Mouse (Mus musculus): Measurements from ENCODE around the gene Ankrd34a. TPM values are rescaled to one million over a fixed set of nuclear protein-coding genes. Genes with fewer than 3 reads are reported as not detected.
"Not testable (repeated sequence)": the region's sequence is repeated elsewhere in the genome, so short reads cannot be mapped to it uniquely, and the experiment has no call there.

Ankrd34a gene
- total and polyA plus RNA-seq, 2 experiments from 2014 or later: 16.3 to 32.7 TPM

DNA sequence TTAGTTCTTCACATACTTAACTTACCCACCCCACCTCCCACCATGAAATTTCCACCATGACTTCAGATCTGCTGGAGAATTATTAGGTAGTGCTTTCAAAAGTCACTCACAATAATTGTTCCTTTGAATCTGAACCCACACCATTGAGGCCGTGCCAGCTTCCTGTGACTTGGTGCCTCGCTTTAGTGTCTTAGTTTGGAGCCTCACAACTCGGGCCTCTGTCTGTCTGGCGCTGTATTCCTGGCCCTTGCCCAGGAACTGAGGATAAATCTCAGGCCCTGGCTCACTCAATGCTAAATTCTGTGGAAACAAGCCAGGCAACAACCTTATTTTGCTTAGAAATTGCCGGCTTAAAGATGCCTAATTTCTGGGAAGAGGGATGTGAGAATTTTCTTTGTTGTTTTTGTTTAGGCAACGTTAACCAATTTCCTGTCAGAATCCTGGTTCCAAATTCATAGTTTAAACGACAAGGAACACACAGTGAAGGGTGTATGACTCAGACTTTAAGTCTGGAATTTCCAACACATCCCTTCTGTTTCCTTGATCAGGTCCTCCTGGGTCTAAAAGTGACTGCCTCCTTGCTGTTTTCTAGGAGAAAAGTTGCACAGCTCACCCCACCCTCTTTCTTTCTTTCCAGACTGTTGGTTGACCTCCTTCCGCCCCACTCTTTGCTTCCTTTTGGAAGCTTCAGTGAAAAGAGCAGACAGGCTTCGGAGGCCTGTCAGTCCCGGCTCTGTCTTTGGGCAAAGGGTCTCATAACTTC is 5.7 kb downstream of the Ankrd34a start:
- ATAC-seq (ENCODE audit: low FRiP score) (no peak), DNase-seq (ENCODE audit: low spot score) (peak; percentile 75)
- no peaks in the 10 kb centered on the region for H3K36me3 ChIP-seq (ENCODE audit: insufficient read depth, low read length)
- H3K27ac ChIP-seq (ENCODE audit: low read depth, low read length): peak overlapping the region; percentile 59
- peaks cover 12% of the 10 kb centered on the region; the same call in 1 of the 2 replicates for H3K4me1 ChIP-seq (ENCODE audit: insufficient read depth, low read length)
- peak overlapping the region; percentile 83 for H3K4me3 ChIP-seq (ENCODE audit: low read depth, low read length)
- H3K27me3 ChIP-seq (ENCODE audit: insufficient read depth, low read length): no peaks in the 10 kb centered on the region
- no peaks in the 10 kb centered on the region for H3K9me3 ChIP-seq (ENCODE audit: low read length)
- H3K9ac ChIP-seq (replicated peaks; ENCODE audit: low read length, poor library complexity, severe bottlenecking): peak overlapping the region; percentile 80
- TF ChIP-seq CTCF (IDR thresholded peaks at IDR 0.05): no peak
- peak overlapping the region; percentile 72 for H3K4me2 ChIP-seq (ENCODE audit: low read depth, low read length, poor library complexity, severe bottlenecking)
- WGBS: 8% methylated on average over 10 of the region's 10 CpGs

DNA sequence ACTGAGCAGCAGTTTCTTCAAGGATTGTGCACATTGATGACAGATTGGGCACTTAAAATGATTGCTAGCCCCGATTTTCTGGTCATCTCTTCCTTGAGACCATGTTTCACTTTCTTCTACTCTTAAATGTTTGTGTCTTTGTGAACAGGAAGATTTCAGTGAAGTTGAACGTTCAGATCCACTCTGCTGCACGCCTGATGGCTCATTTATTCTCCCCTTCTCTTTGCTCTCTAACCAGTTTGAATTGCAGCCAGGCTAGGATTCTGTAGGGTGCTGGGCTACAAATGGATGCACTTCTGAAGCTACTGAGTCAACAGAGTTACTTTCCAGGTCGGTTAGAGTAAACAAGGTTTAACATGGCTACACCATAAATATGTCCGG is 6.3 kb downstream of the Ankrd34a start:
- peaks cover 12% of the 10 kb centered on the region; the same call in 1 of the 2 replicates for H3K4me1 ChIP-seq (ENCODE audit: insufficient read depth, low read length)
- peak overlapping the region; percentile 29 for H3K9ac ChIP-seq (replicated peaks; ENCODE audit: low read length, poor library complexity, severe bottlenecking)
- ATAC-seq (ENCODE audit: low FRiP score) (no peak), DNase-seq (ENCODE audit: low spot score) (peak; percentile 16)
- H3K27me3 ChIP-seq (ENCODE audit: insufficient read depth, low read length): no peaks in the 10 kb centered on the region
- 19% methylated on average over 5 of the region's 5 CpGs for WGBS
- H3K4me3 ChIP-seq (ENCODE audit: low read depth, low read length): peak overlapping the region; percentile 83
- H3K36me3 ChIP-seq (ENCODE audit: insufficient read depth, low read length): no peaks in the 10 kb centered on the region
- peak overlapping the region; percentile 38; the same call in 1 of the 2 replicates for H3K27ac ChIP-seq (ENCODE audit: low read depth, low read length)
- H3K4me2 ChIP-seq (ENCODE audit: low read depth, low read length, poor library complexity, severe bottlenecking): peak overlapping the region; percentile 72
- TF ChIP-seq CTCF (IDR thresholded peaks at IDR 0.05): no peak
- H3K9me3 ChIP-seq (ENCODE audit: low read length): no peaks in the 10 kb centered on the region

DNA sequence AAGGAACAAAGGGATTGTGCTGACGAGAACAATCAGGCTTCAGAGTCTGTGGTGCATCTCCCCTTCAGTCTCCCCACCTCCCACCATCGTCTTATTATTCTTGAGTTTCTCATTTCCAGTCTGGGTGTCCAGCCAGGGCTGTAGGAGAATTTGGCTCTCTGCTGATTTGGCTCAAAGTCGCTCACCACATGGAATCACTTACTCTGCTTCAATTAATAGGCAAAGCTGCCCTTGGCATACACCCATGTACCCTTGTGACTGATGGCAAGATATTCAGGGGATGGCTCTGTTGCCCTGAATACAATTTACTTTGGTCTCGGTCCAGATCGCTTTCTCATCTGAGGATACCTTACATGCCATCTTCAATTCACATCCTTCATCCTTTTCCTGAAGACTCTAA is 6.9 kb downstream of the Ankrd34a start:
- WGBS: 22% methylated on average over 5 of the region's 5 CpGs
- Histone ChIP-seq H3K27ac (ENCODE audit: low read depth, low read length) (no peak overlapping the region), H3K9ac (replicated peaks; ENCODE audit: low read length, poor library complexity, severe bottlenecking) (peak overlapping the region; percentile 29; the same call in 1 of the 2 replicates), H3K4me3 (ENCODE audit: low read depth, low read length) (peak overlapping the region; percentile 83; the same call in 1 of the 2 replicates), H3K27me3 (ENCODE audit: insufficient read depth, low read length) (no peaks in the 10 kb centered on the region), H3K9me3 (ENCODE audit: low read length) (no peaks in the 10 kb centered on the region), H3K4me1 (ENCODE audit: insufficient read depth, low read length) (peaks cover 12% of the 10 kb centered on the region; the same call in 1 of the 2 replicates), H3K36me3 (ENCODE audit: insufficient read depth, low read length) (no peaks in the 10 kb centered on the region), H3K4me2 (ENCODE audit: low read depth, low read length, poor library complexity, severe bottlenecking) (peak overlapping the region; percentile 72)
- no peak for ATAC-seq (ENCODE audit: low FRiP score)
- peak; percentile 87 for DNase-seq (ENCODE audit: low spot score)
- no peak for TF ChIP-seq CTCF (IDR thresholded peaks at IDR 0.05)

DNA sequence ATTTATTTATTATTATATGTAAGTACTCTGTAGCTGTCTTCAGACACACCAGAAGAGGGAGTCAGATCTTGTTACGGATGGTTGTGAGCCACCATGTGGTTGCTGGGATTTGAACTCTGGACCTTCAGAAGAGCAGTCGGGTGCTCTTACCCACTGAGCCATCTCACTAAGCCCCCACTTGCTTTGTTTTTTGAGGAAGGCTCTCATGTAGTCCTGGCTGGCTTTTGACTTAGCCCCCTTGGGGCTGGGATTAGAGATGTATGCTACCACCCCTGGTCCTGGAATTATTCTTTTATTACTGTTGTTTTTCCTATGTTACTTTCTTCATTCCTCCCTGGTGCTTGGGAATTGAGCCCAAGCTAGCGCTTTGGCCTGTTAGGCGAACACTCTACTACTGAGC is 9.6 kb downstream of the Ankrd34a start:
- H3K9me3 ChIP-seq (ENCODE audit: low read length); H3K27me3 ChIP-seq (ENCODE audit: insufficient read depth, low read length); H3K4me3 ChIP-seq (ENCODE audit: low read depth, low read length); H3K9ac ChIP-seq (replicated peaks; ENCODE audit: low read length, poor library complexity, severe bottlenecking); H3K27ac ChIP-seq (ENCODE audit: low read depth, low read length); H3K36me3 ChIP-seq (ENCODE audit: insufficient read depth, low read length); ATAC-seq (ENCODE audit: low FRiP score); H3K4me2 ChIP-seq (ENCODE audit: low read depth, low read length, poor library complexity, severe bottlenecking); DNase-seq (ENCODE audit: low spot score): not testable (repeated sequence)
- WGBS: 80% methylated on average over 4 of the region's 4 CpGs
- peaks cover 12% of the 10 kb centered on the region; the same call in 1 of the 2 replicates for H3K4me1 ChIP-seq (ENCODE audit: insufficient read depth, low read length)

DNA sequence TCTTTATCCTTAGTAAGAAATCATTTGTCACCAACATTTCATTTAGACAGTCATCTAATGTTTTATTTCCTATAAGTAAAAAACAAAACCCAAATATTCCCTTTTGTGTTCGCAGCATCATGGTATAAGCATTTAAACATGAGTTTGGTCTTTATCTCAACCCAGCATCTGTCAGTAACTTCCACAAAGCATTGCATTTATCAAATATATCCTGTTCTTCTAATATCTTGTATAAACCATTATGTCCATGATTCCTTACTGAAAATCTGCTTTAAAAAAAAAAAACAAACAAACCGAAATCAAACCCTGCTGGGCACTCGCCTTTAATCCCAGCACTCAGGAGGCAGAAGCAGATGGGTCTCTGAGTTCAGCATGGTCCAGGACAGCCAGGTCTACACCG is 10.2 kb downstream of the Ankrd34a start:
- WGBS: 88% methylated on average over 4 of the region's 4 CpGs
- H3K4me1 ChIP-seq (ENCODE audit: insufficient read depth, low read length): peaks cover 12% of the 10 kb centered on the region; the same call in 1 of the 2 replicates
- no peak for TF ChIP-seq CTCF (IDR thresholded peaks at IDR 0.05)
- no peak overlapping the region for H3K9ac ChIP-seq (replicated peaks; ENCODE audit: low read length, poor library complexity, severe bottlenecking)
- no peak for DNase-seq (ENCODE audit: low spot score)
- ATAC-seq (ENCODE audit: low FRiP score): no peak
- H3K4me3 ChIP-seq (ENCODE audit: low read depth, low read length): no peak overlapping the region
- no peaks in the 10 kb centered on the region for H3K9me3 ChIP-seq (ENCODE audit: low read length)
- H3K4me2 ChIP-seq (ENCODE audit: low read depth, low read length, poor library complexity, severe bottlenecking): no peak overlapping the region
- no peaks in the 10 kb centered on the region for H3K27me3 ChIP-seq (ENCODE audit: insufficient read depth, low read length)
- no peaks in the 10 kb centered on the region for H3K36me3 ChIP-seq (ENCODE audit: insufficient read depth, low read length)
- no peak overlapping the region for H3K27ac ChIP-seq (ENCODE audit: low read depth, low read length)

DNA sequence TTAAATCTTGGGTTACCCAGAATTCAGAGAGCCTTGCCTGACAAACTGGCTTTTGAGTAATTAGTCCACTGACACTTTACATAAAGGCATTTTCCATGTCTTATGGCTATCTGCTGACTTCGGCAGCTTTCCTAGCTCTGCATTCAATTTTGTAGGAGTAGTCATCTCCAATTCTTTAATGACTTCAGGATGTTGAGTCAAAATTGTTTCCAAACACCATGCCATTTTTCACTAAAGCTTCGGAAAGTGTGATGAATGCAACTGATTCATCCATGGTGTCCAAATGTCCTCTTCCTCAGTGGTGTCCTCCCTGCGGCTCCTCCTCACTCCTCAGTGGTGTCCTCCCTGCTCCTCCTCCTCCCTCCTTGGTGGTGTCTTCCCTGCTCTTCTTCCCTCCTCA is 21.5 kb downstream of the Ankrd34a start:
- no peak overlapping the region for H3K9ac ChIP-seq (replicated peaks; ENCODE audit: low read length, poor library complexity, severe bottlenecking)
- H3K27ac ChIP-seq (ENCODE audit: low read depth, low read length): no peak overlapping the region
- no peaks in the 10 kb centered on the region for H3K27me3 ChIP-seq (ENCODE audit: insufficient read depth, low read length)
- DNase-seq (ENCODE audit: low spot score) (no peak), ATAC-seq (ENCODE audit: low FRiP score) (no peak)
- no peaks in the 10 kb centered on the region for H3K9me3 ChIP-seq (ENCODE audit: low read length)
- WGBS: 97% methylated on average over 3 of the region's 3 CpGs
- TF ChIP-seq CTCF (IDR thresholded peaks at IDR 0.05): no peak
- peaks cover 18% of the 10 kb centered on the region for H3K36me3 ChIP-seq (ENCODE audit: insufficient read depth, low read length)
- H3K4me3 ChIP-seq (ENCODE audit: low read depth, low read length): no peak overlapping the region
- H3K4me1 ChIP-seq (ENCODE audit: insufficient read depth, low read length): no peaks in the 10 kb centered on the region
- H3K4me2 ChIP-seq (ENCODE audit: low read depth, low read length, poor library complexity, severe bottlenecking): no peak overlapping the region
